Mouse (Mus musculus) mesoderm, embryonic 11.5 days (tissue): Measurements from ENCODE around the gene Il22ra2.

Experiments used
- DNase-seq: peaks from one replicate; pipeline ENCODE4 v3.0.0-alpha.2; 2012; ENCODE audit warnings: low read depth, low spot score

Il22ra2 gene

DNA sequence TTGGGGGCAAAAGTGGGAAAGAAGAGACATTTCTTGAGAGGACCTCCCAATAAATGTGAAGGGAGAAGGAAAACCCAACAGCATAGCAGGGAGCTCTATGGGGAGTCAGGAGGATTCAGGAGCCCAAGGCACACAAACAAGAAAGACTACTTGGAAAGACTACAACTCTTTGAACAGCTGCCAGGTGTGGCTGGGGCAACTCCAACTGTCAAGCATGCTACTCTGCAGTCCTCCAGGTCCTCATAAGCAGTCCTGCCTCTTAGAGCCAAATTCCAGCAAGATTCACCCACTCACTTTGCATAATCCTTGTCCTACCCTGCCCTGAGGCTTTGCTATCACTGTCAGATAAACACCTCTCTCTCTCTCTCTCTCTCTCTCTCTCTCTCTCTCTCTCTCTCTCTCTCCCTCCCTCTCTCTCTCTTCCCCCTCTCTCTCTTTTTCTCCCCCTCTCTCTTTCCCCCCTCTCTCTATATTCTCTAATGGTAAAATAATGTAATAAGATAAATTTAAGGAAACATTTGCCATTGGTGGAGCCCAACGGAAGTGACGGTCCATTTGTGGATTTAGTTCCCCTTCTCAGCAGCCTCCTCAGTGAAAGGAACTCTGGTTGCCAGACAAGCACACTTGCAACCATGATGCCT lies at the start of gene Il22ra2:
Gene Il22ra2, plus strand, starts transcription at position 591 of the 641 bp plus-strand sequence.
- no peak for DNase-seq

DNA sequence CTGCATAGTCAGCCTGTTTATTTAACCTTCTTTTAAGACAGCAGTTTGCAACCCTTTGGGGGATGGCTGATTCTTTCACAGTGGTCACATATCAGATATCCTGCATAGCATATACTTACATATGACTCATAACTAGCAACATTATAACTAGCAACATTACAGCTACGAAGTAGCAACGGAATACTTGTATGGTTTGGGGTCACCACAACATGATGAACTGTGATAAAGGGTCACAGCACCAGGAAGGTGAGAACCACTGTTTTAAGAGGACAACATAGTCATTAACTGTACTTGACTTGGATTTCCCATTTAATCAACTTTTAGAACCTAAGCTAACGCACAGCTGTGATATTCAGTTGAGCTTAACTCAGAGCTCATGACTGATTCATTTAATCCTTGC lies 44.2 kb upstream of the Il22ra2 start:
- no peak for DNase-seq

DNA sequence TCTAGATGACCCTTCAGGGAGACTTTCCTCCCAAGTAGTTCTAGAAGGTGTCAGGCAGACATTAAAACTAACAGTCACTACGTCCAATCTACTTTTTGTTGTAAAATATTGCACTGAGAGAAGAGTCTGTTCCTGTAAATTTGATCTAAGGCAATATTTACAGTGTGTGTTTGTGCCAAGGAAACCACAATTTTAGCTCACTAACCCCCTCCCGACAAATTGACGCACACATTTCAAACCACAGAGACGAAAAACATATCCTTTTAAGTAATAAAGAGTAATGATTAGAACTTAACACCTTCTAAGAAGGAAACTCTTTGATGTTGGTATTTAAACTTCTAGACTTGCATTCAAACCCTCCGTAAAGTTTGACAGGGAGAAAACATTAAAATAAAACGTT lies 43.8 kb upstream of the Il22ra2 start:
- DNase-seq = no peak

DNA sequence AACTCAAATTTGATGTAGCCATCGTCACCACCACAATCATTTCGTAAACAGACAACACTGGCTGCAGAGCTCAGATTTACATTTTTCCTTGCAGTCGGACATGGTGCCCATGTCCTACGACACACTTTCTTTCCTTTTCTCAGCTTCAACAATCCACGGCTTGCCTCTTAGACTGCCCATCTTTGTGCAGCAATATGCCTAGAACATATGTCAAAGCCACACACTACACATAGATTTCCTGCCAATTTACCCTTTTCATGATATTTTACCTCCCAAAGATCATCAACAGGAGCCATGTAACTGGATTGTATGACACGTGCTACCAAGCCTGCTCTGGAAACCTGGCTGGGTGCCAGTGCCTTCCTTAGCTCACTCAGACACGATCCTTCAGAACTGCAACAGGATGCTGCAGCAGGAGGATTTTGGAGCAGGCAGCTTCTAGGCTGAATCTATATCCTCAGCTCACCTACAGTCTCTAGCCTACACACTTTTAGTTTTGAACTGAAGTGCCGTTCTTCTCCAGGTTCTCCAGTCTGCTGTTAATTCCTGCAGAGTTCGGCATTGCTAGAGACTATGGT lies 43.3 kb upstream of the Il22ra2 start:
- DNase-seq = no peak

DNA sequence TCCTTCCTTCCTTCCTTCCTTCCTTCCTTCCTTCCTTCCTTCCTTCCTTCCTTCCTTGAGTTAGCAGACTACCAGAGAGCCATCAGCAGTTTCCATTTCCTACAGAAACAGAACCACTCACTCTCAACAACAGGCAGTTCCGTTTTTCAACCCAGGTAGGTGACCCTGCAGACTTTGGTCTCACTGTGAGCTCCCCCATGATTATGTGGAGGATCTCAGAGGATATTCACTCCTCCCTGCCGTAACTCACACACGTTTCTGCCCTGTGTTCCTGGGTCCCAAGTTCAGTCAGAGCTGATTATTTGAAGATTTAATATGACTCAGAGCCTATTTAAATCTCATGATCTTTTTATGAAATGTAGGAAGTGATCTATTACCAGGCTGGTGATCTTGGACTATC lies 41.1 kb upstream of the Il22ra2 start:
- DNase-seq = no peak

DNA sequence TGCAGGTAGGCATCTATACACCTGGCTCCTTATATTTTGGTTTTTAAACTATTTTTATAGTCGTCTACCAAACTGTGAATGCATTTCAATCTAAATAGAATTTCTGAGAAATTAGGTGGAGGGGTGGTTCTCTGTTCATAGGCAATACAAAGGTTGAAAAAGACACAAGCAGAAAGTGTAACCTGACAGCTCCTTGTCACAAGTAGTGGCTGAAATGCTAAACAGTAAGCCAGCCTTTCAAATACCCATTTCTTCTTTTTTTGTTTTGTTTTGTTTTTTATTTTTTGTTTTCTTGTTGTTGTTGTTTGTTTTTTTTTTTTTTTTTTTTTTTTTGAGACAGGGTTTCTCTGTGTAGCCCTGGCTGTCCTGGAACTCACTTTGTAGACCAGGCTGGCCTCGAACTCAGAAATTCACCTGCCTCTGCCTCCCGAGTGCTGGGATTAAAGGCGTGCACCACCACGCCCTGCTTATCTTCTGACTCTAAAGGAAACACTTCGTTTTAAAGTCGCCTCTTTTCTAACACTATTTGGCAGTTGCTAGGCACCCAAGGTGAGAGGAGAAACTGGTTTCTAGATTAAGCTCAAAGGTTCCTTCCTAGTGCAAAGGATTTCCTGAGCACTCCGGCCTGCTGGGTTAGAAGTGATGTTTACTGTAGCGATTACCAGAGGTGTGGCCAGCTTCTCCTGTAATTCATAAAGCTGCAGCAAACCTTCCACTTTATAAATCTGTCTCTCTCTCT lies 39.8 kb upstream of the Il22ra2 start:
- DNase-seq = no peak

DNA sequence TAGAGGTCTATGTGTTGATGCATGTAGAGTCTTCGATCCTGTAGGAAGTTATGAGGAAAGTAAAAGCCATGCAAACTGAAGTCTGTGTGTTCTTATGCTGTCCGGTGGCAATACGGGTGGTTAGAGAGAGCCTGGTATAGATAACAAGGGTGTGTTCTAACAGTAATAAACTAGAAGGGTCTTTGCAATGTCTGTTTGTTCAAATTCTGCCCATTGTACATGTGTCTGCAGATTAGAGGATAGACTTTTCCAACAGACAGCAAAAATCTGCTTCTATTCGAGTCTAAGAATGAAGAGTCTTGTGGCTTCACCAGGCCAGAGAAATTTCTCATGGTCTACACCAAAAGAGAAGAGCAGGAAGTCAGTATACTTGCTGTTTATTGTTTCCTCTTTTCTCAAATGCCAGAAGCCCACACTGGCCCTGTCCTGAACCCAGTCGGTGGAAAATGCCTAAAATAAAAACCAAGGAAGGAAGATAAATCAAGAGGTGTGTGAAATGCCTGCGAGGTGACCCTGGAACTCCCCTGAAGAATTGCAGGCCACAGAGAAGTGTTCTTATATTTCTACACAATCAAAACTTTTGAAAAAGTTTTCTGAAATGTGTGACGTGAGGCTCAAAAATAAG lies 38.9 kb upstream of the Il22ra2 start:
- DNase-seq = no peak

DNA sequence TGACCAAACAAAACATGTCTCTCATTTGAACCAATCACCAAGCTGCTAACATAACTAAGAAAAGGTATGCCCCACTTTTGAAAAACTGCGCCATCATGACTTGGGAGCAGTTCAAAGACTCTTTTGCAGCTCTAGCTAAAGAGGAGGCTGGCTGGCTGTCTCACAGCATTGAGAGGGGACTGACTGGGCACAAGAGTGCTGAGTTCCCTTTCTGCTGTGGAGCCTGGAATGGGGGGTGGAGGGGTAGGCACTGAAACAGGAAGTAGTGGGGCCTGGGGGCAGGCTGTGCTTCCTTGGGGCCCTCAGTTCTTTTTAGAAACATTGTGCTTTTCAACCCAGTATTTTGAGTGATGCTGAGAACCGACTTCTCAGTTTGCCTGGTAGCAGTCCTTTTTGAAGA lies 37.7 kb upstream of the Il22ra2 start:
- DNase-seq = no peak

DNA sequence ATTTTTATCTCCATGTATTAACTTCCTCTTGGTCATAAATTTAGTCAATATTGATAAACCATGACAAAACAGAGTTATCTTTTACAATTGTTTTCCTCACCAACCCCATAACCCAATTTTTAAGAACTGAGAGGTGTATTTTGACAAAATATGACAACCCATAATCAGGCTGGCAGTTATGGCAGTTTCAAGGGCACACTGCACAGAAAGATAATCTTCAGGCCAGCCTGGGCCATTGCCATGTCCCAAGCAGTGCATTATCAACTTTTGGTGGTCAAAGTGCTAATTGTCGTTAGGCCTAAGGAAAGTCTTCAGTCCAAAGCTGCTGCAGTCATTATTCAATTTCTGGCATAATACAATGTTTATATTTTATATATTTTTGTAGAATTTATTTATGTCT lies 37.0 kb upstream of the Il22ra2 start:
- DNase-seq = no peak

DNA sequence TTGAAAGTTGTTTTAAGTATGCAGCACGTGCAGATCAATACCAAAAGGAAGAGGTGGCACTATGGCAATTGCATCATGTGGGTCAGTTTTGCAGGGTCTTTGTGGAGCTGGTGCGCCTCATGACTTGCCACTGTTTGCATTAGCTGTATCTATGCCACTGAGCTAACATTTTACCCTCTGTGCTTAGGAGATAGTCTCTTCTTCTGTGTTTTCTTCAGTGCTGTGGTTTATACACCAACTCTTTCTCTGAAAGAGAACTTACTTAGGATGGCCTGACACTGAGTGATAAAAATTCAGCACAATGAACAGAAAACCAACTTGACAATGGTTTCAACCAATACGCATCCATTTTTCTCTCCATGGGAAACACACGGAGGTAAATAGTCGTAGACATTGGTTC lies 35.9 kb upstream of the Il22ra2 start:
- no peak for DNase-seq

DNA sequence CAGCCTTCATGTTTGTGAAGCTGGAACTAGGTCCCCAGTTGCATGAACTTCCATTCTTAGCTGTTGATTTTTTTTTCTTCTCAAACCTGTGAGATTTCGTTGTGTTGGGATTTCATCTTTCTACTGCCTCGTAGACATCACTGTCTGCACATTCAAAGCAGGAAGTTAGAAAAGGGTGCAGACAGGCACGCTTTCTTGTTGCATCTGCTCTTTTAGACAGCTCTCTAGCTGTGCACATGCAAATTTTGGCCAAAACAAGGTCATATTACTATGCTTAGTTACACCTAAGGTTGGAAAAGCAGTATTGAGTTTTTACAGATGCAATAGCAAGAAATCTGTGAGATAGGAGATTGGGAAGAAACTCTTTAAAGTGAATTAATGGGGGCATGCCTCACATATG lies 34.5 kb upstream of the Il22ra2 start:
- DNase-seq = no peak

DNA sequence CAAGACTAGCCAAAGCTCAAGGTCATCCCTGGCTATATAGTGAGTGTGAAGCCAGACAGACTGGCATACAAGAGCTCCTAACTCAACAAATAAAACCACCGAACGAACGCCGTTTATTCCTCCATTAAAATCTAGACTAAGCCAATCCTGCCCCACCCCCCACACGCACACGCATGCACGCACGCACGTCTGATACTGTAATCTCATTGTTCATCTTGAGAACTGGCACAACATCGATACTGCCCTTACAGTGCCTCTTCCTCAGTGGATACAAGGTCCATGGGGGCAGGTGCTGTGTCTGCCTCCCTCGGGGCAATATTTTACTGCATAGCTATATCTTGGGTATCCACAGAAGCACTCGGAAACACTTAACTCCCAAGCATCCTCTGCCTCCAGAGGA lies 32.2 kb upstream of the Il22ra2 start:
- DNase-seq = no peak

DNA sequence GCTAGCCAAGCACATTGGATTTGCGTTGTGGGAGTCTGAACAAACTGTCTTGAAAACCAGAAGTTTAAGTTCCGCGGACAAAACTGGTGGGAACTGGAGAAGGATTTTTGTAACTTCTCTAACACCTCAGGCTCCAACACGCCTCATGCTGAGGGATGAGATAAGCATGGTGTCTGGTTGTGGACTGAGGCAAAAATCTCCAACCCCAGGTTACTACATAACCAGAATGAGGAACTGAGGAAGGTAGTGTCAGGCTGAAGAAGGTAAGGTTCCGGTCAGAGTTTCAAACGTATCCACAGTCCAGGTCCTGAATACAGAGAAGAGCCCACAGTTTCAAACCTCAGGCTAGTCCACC lies 30.5 kb upstream of the Il22ra2 start:
- DNase-seq = no peak

DNA sequence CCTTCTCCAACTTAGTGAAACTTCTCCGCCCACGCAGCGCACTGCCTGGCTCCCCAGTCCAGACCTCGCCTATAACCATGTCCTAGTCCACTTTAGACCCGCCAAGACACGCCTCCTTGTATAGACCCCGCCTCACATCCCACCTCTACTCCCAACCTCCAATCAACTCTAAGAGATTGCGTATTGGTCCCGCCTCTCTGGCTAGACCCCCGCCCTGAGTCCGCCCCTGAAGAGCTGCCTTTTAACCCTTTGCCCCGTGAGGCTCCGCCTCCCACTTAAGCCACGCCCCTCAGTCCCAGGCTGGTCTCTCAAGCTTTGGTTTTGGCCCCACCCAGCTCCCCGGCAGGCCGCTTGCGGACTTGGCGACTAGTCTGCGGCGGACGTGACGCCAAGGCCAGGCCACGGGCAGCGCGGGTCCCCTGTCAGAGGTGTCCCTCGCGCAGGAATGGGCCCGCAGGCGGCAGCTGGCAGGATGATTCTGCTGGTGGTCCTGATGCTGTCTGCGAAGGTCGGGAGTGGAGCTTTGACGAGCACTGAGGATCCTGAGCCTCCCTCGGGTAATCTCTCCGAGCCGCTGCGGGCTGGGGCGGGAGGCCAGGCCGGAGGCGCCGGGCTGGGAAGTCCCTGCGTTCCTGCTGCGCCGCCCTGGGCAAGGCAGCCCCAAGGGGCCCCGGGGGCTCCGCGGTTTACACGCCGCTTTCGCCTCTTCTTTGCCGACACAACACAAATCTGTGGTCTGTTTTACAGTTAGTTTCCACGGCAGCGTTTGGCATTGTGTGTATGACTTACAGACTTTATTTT lies 30.0 kb upstream of the Il22ra2 start, which contains the start of gene Ifngr1:
Gene Ifngr1, plus strand, starts transcription at position 309 of the 801 bp plus-strand sequence.
- peak; percentile 100 for DNase-seq

DNA sequence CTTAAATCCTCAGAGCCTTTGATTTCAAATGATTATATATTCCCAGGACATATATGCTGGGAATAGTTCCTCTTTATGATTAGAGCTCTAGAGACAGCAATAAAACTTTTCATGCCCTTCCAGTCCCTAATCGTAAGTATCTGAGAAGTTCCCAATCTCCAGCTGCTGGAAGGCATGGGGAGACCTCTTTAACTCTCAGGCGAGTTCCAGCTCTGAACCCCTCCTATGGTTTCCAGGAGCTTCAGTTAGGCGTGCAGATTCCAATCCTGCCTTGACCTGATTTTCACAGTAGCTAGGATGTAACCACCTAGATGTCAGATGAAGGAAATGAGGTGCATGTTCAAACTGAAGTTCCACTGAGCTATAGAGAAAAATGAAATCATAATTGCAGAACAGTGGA lies 29.2 kb upstream of the Il22ra2 start:
- DNase-seq = no peak

DNA sequence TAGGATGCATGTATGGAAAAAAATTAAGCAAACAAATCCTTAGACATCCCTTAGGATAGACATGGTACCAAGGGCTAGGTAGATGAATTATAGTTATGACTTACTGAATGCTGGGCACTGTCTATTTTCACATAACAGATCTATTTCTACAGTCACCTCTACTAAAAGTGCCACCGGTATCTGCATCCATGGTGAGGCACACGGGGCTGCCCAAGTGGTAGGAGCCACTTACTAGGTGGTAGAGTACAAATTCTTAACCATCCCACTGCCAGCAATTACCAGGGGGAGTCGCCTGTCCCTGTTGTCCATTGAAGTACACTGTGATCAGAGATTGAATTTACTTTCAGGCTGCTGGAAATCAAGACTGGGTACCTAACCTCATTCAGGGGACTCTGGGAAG lies 28.5 kb upstream of the Il22ra2 start:
- DNase-seq = no peak

DNA sequence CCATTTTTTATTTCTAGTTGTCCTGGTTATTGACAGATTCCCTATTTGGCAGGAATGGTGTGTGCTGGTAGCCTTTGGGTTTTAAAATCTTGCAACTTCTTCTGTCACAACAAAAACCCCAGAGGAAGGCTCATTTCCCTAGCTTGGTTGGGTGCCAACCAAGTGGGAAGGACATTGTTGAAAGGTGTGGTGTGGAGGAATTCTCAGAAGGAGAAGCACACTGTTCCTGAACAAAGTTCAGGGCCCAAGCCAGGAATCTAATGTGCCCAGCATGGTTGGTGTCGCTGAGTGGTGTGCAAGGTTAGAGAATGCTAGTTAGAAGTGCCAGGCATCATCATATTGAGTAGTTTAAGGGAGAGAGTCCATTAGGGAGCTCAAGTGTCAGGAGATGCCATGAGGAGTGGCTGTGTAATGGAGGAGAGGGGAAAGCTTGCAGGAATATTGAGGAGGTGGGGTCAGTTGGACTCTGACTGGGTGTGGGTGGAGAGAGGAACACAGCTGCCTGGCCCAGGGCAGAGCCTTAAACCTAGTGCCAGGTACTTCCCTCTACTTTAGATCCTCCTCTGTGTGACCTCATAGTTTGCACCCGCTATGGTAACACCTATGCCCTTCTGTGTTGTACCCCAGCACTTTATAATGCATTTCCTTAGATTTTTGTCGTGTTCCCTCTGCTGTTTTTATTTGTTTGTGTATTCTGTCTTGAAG lies 27.4 kb upstream of the Il22ra2 start:
- DNase-seq = no peak

DNA sequence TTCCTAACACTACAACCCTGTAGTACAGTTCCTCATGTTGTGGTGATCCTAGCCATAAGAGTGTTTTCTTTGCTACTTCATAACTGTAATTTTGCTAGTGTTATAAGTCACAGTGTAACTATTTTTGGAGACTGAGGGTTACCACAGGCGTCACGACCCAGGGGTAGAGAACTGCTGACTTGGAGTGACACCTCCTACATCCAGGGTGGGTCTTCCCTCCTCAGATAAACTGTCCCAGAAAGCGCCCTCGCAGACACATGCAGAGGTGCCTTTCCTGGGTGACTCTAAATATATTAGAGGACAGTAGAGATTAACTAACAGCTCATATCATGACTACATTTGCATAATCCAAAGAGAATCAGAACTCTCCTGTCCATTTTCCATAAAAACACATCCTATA lies 24.9 kb upstream of the Il22ra2 start:
- no peak for DNase-seq

DNA sequence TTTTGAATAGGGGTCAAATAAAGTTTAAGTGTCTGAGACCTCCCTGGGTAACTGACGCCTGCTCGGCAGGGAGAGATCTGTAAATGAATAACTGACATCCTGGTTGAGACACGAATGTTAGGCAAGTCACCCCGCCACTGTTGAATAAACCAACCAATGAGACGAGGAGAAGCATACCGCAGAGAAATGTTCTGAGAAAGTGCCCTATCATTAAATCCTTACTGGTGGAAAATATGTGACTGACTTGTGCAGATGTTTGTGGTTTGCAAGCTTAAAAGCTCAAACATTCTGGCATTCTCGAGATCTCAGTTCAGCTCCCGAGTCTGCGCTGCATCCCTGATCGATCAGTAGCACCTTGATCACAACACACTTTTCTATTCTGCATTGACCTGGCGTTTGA lies 23.7 kb upstream of the Il22ra2 start:
- DNase-seq = no peak

DNA sequence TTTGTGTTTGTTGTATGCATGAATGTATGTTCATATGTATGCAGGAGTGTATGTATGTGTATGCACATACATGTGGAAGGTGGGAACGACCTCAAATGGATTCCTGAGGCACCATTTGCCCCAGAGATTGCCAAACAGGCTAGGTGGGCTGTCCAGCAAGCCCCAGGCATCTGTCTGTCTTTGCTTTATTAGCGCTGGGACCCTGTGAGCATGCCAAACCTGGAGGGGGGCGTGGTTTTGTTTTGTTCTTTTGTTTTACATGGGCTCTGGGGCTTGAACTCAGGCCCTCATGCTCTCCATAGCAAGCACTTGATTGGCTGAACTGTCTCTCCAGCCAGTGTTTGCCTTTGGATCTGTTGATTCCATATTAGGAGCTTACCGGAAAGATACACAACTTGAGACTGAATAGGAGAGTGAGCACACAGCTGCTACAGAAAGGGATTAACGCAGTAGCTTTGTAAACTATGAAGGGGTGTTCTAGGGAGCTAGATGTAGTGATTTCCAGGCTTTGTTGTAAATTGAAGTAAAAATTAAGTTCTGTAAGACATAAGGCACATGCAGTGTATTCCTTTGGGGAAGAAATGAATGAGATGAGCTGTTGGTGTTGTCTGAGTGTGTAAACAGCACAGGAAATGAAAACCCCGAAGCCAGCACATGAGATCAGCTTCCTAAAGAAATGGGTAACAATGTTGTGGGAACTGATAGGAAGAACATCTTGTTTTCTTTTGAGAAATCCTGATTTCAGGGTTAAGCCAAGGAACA lies 22.3 kb upstream of the Il22ra2 start:
- DNase-seq = no peak

DNA sequence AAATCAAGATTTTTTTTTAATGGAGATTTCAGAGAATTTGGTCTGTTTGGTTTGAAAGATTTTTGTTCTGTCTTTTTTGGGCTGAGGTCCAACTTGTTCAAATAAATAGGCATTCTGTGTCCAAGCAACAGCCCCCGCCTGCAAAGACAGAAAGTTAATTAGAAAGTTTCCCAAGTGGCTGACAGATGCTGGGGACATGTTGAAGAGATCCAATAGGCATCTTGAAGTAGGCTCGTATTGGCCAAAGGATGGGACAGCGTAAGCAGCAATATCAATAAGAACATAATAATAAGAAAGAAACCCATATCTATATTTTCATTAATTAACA lies 21.7 kb upstream of the Il22ra2 start:
- no peak for DNase-seq
